Mouse (Mus musculus): ENCODE results near the gene Mup1. TPM values are rescaled to one million over a fixed set of nuclear protein-coding genes. Genes with fewer than 3 reads are reported as not detected.
"Not testable (repeated sequence)": the region's sequence is repeated elsewhere in the genome, so short reads cannot be mapped to it uniquely, and the experiment has no call there.

Gene Mup1
- not detected in 2 replicates for total RNA-seq (2021)
- long read RNA-seq, transcript Mup1-202 (7 exons, 927 nt): major isoform, 11 of 47 reads
- long read RNA-seq, partial matches to known transcripts: 12 of 47 reads
- long read RNA-seq, other reads (novel, unspliced or antisense): 23 of 47 reads

DNA sequence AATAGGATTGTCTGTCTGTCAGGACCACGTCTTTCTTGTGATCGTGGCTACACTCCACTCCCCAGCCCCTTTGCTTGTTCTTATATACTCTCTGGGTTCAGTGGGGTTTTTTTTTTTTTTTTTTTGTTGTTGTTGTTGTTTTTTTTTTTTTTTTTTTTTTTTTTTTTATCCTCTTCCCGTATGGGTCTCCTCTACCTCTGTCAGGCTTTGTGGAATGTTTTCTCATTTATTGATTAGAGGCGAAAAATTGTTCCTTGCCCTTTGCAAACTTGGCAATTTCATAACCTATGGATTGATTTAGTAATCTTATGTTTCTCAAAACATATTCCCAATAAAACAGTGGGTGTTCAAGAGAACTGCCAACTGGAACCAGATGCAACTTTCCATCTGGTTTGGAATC lies at the start of gene Mup1:
Gene Mup1 (minus strand): TSS at position 101 of the 400 bp plus-strand sequence.
- not testable (repeated sequence) for DNase-seq

Other genes starting within 250 kb of the Mup1 start
- not detected in 2 replicates for gene Mup9, start 80.0 kb downstream of the Mup1 start, total RNA-seq (2021)
- gene Mup10, start 80.2 kb upstream of the Mup1 start, total RNA-seq (2021): 2.1 TPM in 1 of 2 replicates, not detected in the other
- gene Mup11, start 160.5 kb upstream of the Mup1 start, total RNA-seq (2021): 2.8 TPM in 1 of 2 replicates, not detected in the other
- gene Mup12, start 239.4 kb upstream of the Mup1 start, total RNA-seq (2021): 2.2 TPM in 1 of 2 replicates, not detected in the other

Data from adrenal gland, postnatal 25 days (tissue).